In genomic region chr13:64465166-64465565, GRCm38 (mm10) we compare ENCODE assay signal across 22 mouse cellular contexts. TPM values are rescaled to one million over a fixed set of nuclear protein-coding genes. Genes with fewer than 3 reads are reported as not detected.
A peak's percentile ranks its signal among the peaks of the same experiment; 100 is the strongest.
DNase-seq lines count a peak whose midpoint lies in the region; ATAC-seq and TF ChIP-seq lines count a peak whose summit lies in the region.
"Had no signal": no experiment of that assay in that cellular context is flagged by ENCODE, and none has a peak within 500 bp of the region (broad histone marks: within the 10 kb centered on the region; RNA-seq: fewer than 3 reads in every experiment).

No protein-coding gene starts in this region.

- no peak for ATAC-seq in heart, embryonic 14.5 days (ENCODE audit: insufficient number of reproducible peaks, insufficient read depth, low FRiP score, low read depth)
- no peak for ATAC-seq in midbrain, postnatal 0 days (ENCODE audit: low FRiP score)
- ATAC-seq in midbrain, embryonic 15.5 days (replicated peaks) = no peak
- ATAC-seq: activated CD4-positive, CD25-positive, alpha-beta regulatory T cell, adult 4 months; intestine, postnatal 0 days; liver, embryonic 12.5 days had no signal

- H3K36me3 ChIP-seq in heart, embryonic 14.5 days (ENCODE audit: control insufficient read depth, insufficient read depth, low read length) = no peaks in the 10 kb centered on the region
- H3K36me3 ChIP-seq in midbrain, postnatal 0 days (ENCODE audit: insufficient read depth, low read length) = no peaks in the 10 kb centered on the region
- no peaks in the 10 kb centered on the region for H3K36me3 ChIP-seq in midbrain, embryonic 15.5 days (replicated peaks)
- H3K36me3 ChIP-seq: heart, embryonic 13.5 days; limb, embryonic 10.5 days; liver, embryonic 12.5 days; midbrain, embryonic 10.5 days had no signal

- no peak overlapping the region for H3K9ac ChIP-seq in heart, embryonic 14.5 days (ENCODE audit: low read length)
- H3K9ac ChIP-seq in midbrain, postnatal 0 days (replicated peaks; ENCODE audit: low read length, poor library complexity, severe bottlenecking) = no peak overlapping the region
- no peak overlapping the region for H3K9ac ChIP-seq in midbrain, embryonic 15.5 days
- H3K9ac ChIP-seq: heart, embryonic 13.5 days; liver, embryonic 12.5 days had no signal

- peak overlapping the region; percentile 13; the same call in 1 of the 2 replicates for H3K4me2 ChIP-seq in heart, embryonic 14.5 days (ENCODE audit: low read length)
- no peak overlapping the region for H3K4me2 ChIP-seq in midbrain, postnatal 0 days (ENCODE audit: low read depth, low read length, poor library complexity, severe bottlenecking)
- H3K4me2 ChIP-seq in midbrain, embryonic 15.5 days = no peak overlapping the region
- H3K4me2 ChIP-seq: heart, embryonic 13.5 days; liver, embryonic 12.5 days had no signal

- H3K4me1 ChIP-seq in heart, embryonic 14.5 days (ENCODE audit: control insufficient read depth in 2 of 2, insufficient read depth in 2 of 2, low read length in 2 of 2) = no peaks in the 10 kb centered on the region; a peak in 1 of 4 replicates
- no peaks in the 10 kb centered on the region for H3K4me1 ChIP-seq in midbrain, postnatal 0 days (ENCODE audit: insufficient read depth, low read length)
- no peaks in the 10 kb centered on the region for H3K4me1 ChIP-seq in midbrain, embryonic 15.5 days
- H3K4me1 ChIP-seq: limb, embryonic 10.5 days; liver, embryonic 12.5 days; midbrain, embryonic 10.5 days had no signal

- WGBS in heart, embryonic 14.5 days = 36% methylated on average over 9 of the region's 9 CpGs
- 64% methylated on average over 9 of the region's 9 CpGs for WGBS in midbrain, postnatal 0 days
- 60% methylated on average over 9 of the region's 9 CpGs for WGBS in midbrain, embryonic 15.5 days

- H3K27ac ChIP-seq in heart, embryonic 14.5 days (replicated peaks in 1 of 2; ENCODE audit: control insufficient read depth in 1 of 2, insufficient read depth in 1 of 2, low read depth in 2 of 2, low read length in 2 of 2) = no peak overlapping the region
- no peak overlapping the region for H3K27ac ChIP-seq in midbrain, postnatal 0 days (ENCODE audit: low read depth, low read length)
- H3K27ac ChIP-seq in midbrain, embryonic 15.5 days = no peak overlapping the region
- H3K27ac ChIP-seq: heart, embryonic 13.5 days; limb, embryonic 10.5 days; liver, embryonic 12.5 days; midbrain, embryonic 10.5 days had no signal

- no peak for DNase-seq in heart, adult 11 months
- peak; percentile 64 for DNase-seq in midbrain, postnatal 0 days (ENCODE audit: low spot score)
- peak; percentile 29 for DNase-seq in cerebellum, adult 8-10 months
- DNase-seq in retina, postnatal 1 day = peak; percentile 80
- no peak for DNase-seq in layer of hippocampus, adult 9-11 months
- no peak for DNase-seq in gastrocnemius, postnatal 25 days
- DNase-seq: adrenal gland, postnatal 36 days; kidney, postnatal 25 days; layer of hippocampus, postnatal 36 days; thymus, postnatal 25 days had no signal

- no peak overlapping the region for H3K4me3 ChIP-seq in heart, embryonic 14.5 days (ENCODE audit: control insufficient read depth in 1 of 2, insufficient read depth in 1 of 2, low read depth in 1 of 2, low read length in 2 of 2)
- no peak overlapping the region for H3K4me3 ChIP-seq in midbrain, postnatal 0 days (ENCODE audit: low read depth, low read length)
- no peak overlapping the region for H3K4me3 ChIP-seq in midbrain, embryonic 15.5 days
- H3K4me3 ChIP-seq: heart, embryonic 13.5 days; limb, embryonic 10.5 days; liver, embryonic 12.5 days; midbrain, embryonic 10.5 days had no signal

- no peak for TF ChIP-seq CTCF in midbrain, postnatal 0 days (IDR thresholded peaks at IDR 0.05)

- H3K27me3 ChIP-seq in heart, embryonic 14.5 days (ENCODE audit: control insufficient read depth, insufficient read depth, low read length) = no peaks in the 10 kb centered on the region
- H3K27me3 ChIP-seq in midbrain, postnatal 0 days (ENCODE audit: insufficient read depth, low read length) = no peaks in the 10 kb centered on the region
- H3K27me3 ChIP-seq in midbrain, embryonic 15.5 days (replicated peaks) = no peaks in the 10 kb centered on the region
- H3K27me3 ChIP-seq: CH12.LX; heart, embryonic 13.5 days; liver, embryonic 12.5 days had no signal

- no peaks in the 10 kb centered on the region; the same call in 1 of the 2 replicates for H3K9me3 ChIP-seq in heart, embryonic 14.5 days (ENCODE audit: control insufficient read depth, low read length)
- H3K9me3 ChIP-seq in midbrain, postnatal 0 days (ENCODE audit: low read length) = no peaks in the 10 kb centered on the region
- H3K9me3 ChIP-seq in midbrain, embryonic 15.5 days = no peaks in the 10 kb centered on the region
- H3K9me3 ChIP-seq: limb, embryonic 10.5 days; liver, embryonic 12.5 days had no signal

RNA-seq across cellular contexts. Expression of gene Fam240b, which starts 32.4 kb away (rescaled TPM):
- polyA plus RNA-seq in heart, embryonic 14.5 days (2014; fragmentation: Nextera tagmentation; extraction: Ambion mirVana) = not detected in 2 replicates
- total RNA-seq in midbrain, postnatal 0 days (2014; rRNA removed) = not detected in 2 replicates
- polyA plus RNA-seq in midbrain, postnatal 0 days (2015; fragmentation: Nextera tagmentation; extraction: Ambion mirVana) = not detected in 2 replicates
- polyA plus RNA-seq in midbrain, embryonic 15.5 days (2015; fragmentation: Nextera tagmentation; extraction: Ambion mirVana) = not detected in 2 replicates
- total RNA-seq in gastrocnemius, postnatal 25 days (2021) = under 1 TPM; 0.91 to 0.92 TPM
- total RNA-seq: adrenal gland, postnatal 36 days; CH12.LX; layer of hippocampus, postnatal 36 days had no signal
- polyA plus RNA-seq: activated CD4-positive, CD25-positive, alpha-beta regulatory T cell, adult 4 months; embryonic facial prominence, embryonic 11.5 days; heart, embryonic 13.5 days; hindbrain, embryonic 11.5 days; intestine, postnatal 0 days; limb, embryonic 10.5 days; liver, embryonic 12.5 days; lung, embryonic 16.5 days; midbrain, embryonic 10.5 days had no signal

RNA-seq across cellular contexts. Expression of gene Cdk20, which starts 33.1 kb away (rescaled TPM):
- polyA plus RNA-seq in heart, embryonic 14.5 days (2014; fragmentation: Nextera tagmentation; extraction: Ambion mirVana) = 4.4 and 6.2 TPM in 2 replicates
- 30.0 and 34.2 TPM in 2 replicates for total RNA-seq in midbrain, postnatal 0 days (2014; rRNA removed)
- polyA plus RNA-seq in midbrain, postnatal 0 days (2015; fragmentation: Nextera tagmentation; extraction: Ambion mirVana) = 25.5 and 26.6 TPM in 2 replicates
- polyA plus RNA-seq in midbrain, embryonic 15.5 days (2015; fragmentation: Nextera tagmentation; extraction: Ambion mirVana) = 29.7 and 29.9 TPM in 2 replicates
- 1 to 10 TPM; 2.8 to 3.4 TPM for total RNA-seq in gastrocnemius, postnatal 25 days (2021)

Comparison
In these comparisons a context has a peak if more than half of its experiments do, and no peak if none do; other contexts are left out.
1. DNase-seq: peak in midbrain, postnatal 0 days (single experiment), cerebellum, adult 8-10 months (single experiment) and retina, postnatal 1 day (single experiment); none in heart, adult 11 months (single experiment), layer of hippocampus, adult 9-11 months (single experiment) and gastrocnemius, postnatal 25 days (single experiment).